Mouse (Mus musculus): ENCODE data around the gene Gm20837. TPM values are rescaled to one million over a fixed set of nuclear protein-coding genes. Genes with fewer than 3 reads are reported as not detected.
"Not testable (repeated sequence)": the region's sequence is repeated elsewhere in the genome, so short reads cannot be mapped to it uniquely, and the experiment has no call there.

Gm20837 gene
- total RNA-seq (2014; rRNA removed) (not detected in 2 replicates), polyA plus RNA-seq (2015; fragmentation: Nextera tagmentation; extraction: Ambion mirVana) (not detected in 2 replicates)

DNA sequence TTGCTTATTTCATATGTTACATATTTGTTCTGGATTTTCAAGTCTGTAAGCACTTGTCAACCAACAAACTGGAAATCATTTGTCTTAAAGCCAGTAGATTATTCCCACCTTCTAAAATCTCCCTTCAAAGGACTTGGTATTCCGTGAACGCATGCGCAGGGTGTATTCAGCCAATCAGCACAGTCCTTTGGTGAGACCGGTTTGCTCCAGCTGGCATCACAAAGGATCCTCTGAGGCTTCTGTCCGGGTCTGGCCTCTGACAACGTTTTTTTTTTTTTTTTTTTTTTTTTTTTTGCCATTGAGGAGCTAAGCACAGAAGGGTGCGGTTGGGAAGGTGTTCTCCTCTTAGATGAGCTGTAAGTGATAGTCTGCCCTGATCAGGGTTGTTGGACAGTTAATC lies at the start of gene Gm20837:
Gene Gm20837 (plus strand): TSS at position 301 of the 400 bp plus-strand sequence.
- no CpG with 5 or more reads among the region's 7 CpGs for WGBS
- not testable (repeated sequence) for ATAC-seq (ENCODE audit: low FRiP score); H3K27me3 ChIP-seq (ENCODE audit: insufficient read depth, low read length); H3K4me1 ChIP-seq (ENCODE audit: insufficient read depth, low read length); H3K4me2 ChIP-seq (ENCODE audit: low read depth, low read length, poor library complexity, severe bottlenecking); H3K9me3 ChIP-seq (ENCODE audit: low read length); H3K4me3 ChIP-seq (ENCODE audit: low read depth, low read length); DNase-seq (ENCODE audit: low spot score); H3K36me3 ChIP-seq (ENCODE audit: insufficient read depth, low read length); H3K9ac ChIP-seq (replicated peaks; ENCODE audit: low read length, poor library complexity, severe bottlenecking); H3K27ac ChIP-seq (ENCODE audit: low read depth, low read length)
